Mouse (Mus musculus) CH12.LX (cell line): ENCODE data around the gene Slc25a33.
"Not testable (repeated sequence)": the region's sequence is repeated elsewhere in the genome, so short reads cannot be mapped to it uniquely, and the experiment has no call there.

Experiments used
- CTCF ChIP-seq, 2 experiments: IDR thresholded peaks in 1 of 2; conservative IDR thresholded peaks in 1 of 2; 2 replicates each; pipeline ENCODE4 v1.5.1; 2011 to 2012; ENCODE audit warnings: low read depth in 2 of 2, low read length in 2 of 2, improper control_type of control experiment in 1 of 2, inconsistent platforms in 1 of 2, mild to moderate bottlenecking in 1 of 2, moderate library complexity in 1 of 2
- EP300 ChIP-seq: IDR thresholded peaks from 2 replicates; pipeline ENCODE4 v1.6.1; 2011; ENCODE audit warnings: low read length, improper control_type of control experiment
- KAT2A ChIP-seq: IDR thresholded peaks from 2 replicates; pipeline ENCODE4 v1.6.1; 2012; ENCODE audit warnings: low read length, improper control_type of control experiment, inconsistent platforms; ENCODE audit not compliant: insufficient replicate concordance
- PAX5 ChIP-seq: IDR thresholded peaks from 2 replicates; pipeline ENCODE4 v1.6.1; 2012; ENCODE audit warnings: low read length, inconsistent platforms, mixed read lengths
- ZNF384 ChIP-seq: IDR thresholded peaks from 2 replicates; pipeline ENCODE4 v1.6.1; 2012; ENCODE audit warnings: low read depth, low read length, improper control_type of control experiment, inconsistent platforms

- not testable (repeated sequence) for TF ChIP-seq PAX5; ZNF384; KAT2A; CTCF (conservative IDR thresholded peaks at IDR 0.05 in 1 of 2, IDR thresholded peaks at IDR 0.05 in 1 of 2; ENCODE audit: low read depth in 2 of 2, low read length in 2 of 2)
- 0 out of 2 replicates have a peak, but pooled peaks have one; percentile 35 for TF ChIP-seq EP300
Observed at GRCm38 (mm10) chr4:149756546-149756945, 17.5 kb downstream of the Slc25a33 start.
